Mouse (Mus musculus) cortical plate, adult 2 months (tissue): ENCODE data around the gene Gad1. TPM values are rescaled to one million over a fixed set of nuclear protein-coding genes. Genes with fewer than 3 reads are reported as not detected.
A peak's percentile ranks its signal among the peaks of the same experiment; 100 is the strongest.

ENCODE experiments used
- H3K27ac ChIP-seq: fragments of 200-500 bp; 2 replicates; pipeline ENCODE4 v1.5.1; 2012; ENCODE audit warnings: low read length, control low read depth, inconsistent platforms; ENCODE audit not compliant: insufficient read depth
- H3K4me1 ChIP-seq: fragments of 200-500 bp; 2 replicates; pipeline ENCODE4 v1.6.1; 2011; ENCODE audit warnings: low read length; ENCODE audit not compliant: control insufficient read depth, insufficient read depth
- H3K4me3 ChIP-seq: fragments of 200-500 bp; 2 replicates; pipeline ENCODE4 v1.5.1; 2011; ENCODE audit warnings: mild to moderate bottlenecking, low read length, control low read depth; ENCODE audit not compliant: insufficient read depth
- CTCF ChIP-seq: fragments of 200-500 bp; IDR thresholded peaks from 2 replicates; pipeline ENCODE4 v1.5.1; 2011; ENCODE audit warnings: mild to moderate bottlenecking, control low read depth, low read length; ENCODE audit not compliant: insufficient read depth; ENCODE audit errors: extremely low read depth
- POLR2A ChIP-seq: fragments of 200-500 bp; IDR thresholded peaks from 2 replicates; pipeline ENCODE4 v1.6.1; 2011; ENCODE audit warnings: mild to moderate bottlenecking, low read length, control low read depth; ENCODE audit not compliant: insufficient read depth; ENCODE audit errors: extremely low read depth
- polyA plus RNA-seq: library from polyadenylated mRNA; depleted of rRNA; stranded (reverse); fragments of >200 nt; gene quantifications from 2 replicates; pipeline ENCODE4 v1.2.3, GENCODE M21; 2012

The Gad1 gene
- polyA plus RNA-seq, 1 experiment = 343 TPM

DNA sequence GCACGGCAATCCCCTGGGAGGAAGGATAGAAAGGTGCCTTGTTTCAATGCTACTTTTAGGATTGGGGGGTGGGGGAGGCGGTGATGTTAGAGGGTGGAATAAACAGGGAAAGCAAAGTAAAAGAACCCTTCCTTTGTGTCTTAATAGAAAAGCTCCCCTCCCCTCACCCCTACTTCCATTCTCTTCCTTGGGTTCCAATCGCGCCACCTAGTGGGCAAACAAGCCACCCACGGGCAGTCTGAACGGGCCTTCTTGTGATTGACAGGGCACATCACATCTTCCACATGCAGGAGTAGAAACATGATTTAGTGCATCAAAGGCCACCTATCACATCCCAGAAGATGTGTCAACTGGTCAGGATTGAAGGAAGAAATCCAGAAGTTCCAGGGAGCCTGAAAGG, 67.4 kb downstream of the Gad1 start:
- Histone ChIP-seq H3K27ac (no peak overlapping the region), H3K4me1 (no peaks in the 10 kb centered on the region), H3K4me3 (no peak overlapping the region)
- TF ChIP-seq POLR2A (no peak), CTCF (peak; percentile 64)

DNA sequence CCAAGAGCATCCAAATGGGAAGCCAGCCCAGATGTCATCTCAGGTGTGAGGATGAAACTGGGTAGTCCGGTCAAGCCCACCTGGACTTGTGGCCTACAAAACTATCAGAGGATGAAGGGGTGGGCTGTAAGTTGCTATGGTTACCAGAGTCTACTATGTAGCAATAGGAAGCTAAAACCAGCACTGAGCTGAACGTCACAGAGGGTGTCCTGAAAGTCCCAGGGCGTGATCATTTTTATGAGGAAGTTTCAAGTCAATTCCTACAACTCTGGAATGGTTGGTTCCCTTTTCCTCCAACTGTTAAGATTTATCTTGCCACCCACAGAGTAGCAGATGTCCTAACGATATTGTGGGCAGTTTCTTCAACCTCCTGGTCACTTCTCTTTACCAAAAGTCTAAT, 69.4 kb downstream of the Gad1 start:
- H3K4me3 ChIP-seq = no peak overlapping the region
- H3K4me1 ChIP-seq = no peaks in the 10 kb centered on the region
- TF ChIP-seq POLR2A (no peak), CTCF (no peak)
- no peak overlapping the region for H3K27ac ChIP-seq

DNA sequence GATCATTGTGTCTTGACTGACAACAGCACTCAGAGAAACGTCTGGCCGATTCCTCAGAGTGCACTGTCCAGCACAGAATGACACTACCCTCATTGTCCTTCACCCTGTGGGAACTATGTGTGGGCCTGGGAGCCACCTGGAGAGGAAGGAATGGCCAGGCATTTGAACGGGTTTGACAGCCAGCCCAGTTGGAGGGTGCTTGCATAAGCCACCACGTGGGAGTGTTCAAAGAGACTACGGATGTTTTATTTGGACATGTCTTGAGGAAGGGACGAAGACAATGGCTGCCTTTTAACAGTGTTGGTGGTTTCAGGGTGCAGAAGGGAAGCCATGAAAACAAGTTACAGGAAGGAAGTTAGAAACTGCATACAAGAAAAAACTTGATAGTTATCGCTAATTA, 72.9 kb downstream of the Gad1 start:
- Histone ChIP-seq H3K27ac (no peak overlapping the region), H3K4me3 (no peak overlapping the region), H3K4me1 (no peaks in the 10 kb centered on the region)
- TF ChIP-seq CTCF = no peak
- TF ChIP-seq POLR2A = no peak

DNA sequence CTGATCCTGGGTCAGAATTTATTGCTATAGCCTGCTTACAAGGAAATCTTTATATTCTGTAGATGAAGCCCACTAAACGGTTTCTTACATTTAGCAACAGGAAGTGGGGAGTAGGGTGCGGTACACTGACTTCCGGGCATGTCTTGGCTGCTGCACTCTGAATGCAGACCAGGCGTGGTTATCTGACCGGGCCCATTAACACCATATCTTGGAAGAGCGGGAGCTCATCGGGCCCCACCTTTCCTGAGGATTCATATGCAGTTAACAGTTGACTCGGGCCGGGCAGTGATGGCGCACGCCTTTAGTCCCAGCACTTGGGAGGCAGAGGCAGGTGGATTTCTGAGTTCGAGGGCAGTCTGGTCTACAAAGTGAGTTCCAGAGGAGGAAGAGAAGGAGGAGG, 75.5 kb downstream of the Gad1 start:
- TF ChIP-seq POLR2A (no peak), CTCF (no peak)
- Histone ChIP-seq H3K27ac (no peak overlapping the region), H3K4me1 (no peaks in the 10 kb centered on the region), H3K4me3 (no peak overlapping the region)

- no peak overlapping the region for H3K27ac ChIP-seq
- H3K4me3 ChIP-seq = no peak overlapping the region
- H3K4me1 ChIP-seq = no peaks in the 10 kb centered on the region
- TF ChIP-seq POLR2A (no peak), CTCF (no peak)
Measured at GRCm38 (mm10) chr2:70629339-70629761, 76.5 kb downstream of the Gad1 start.

DNA sequence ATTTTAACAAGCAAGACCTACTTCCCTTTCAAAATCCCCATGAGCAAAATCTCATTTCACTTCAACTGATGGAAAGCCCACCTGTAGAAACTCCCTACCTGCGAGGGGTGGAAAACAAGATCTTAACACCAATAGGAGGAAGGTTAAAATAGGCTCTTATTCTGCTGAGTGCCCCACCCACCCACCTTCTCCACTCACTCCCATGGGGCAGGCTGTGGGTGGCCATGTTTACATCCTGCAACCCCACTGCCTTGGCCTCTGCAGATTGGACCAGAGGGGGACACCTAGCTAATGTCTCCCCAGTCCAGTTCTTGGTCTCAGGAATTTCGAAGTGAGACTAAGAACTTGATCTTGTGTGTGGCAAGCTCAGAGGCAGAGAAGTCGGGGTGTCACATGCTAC, 77.0 kb downstream of the Gad1 start:
- Histone ChIP-seq H3K4me3 (no peak overlapping the region), H3K4me1 (no peaks in the 10 kb centered on the region), H3K27ac (no peak overlapping the region)
- no peak for TF ChIP-seq CTCF
- no peak for TF ChIP-seq POLR2A

- Histone ChIP-seq H3K4me1 (no peaks in the 10 kb centered on the region), H3K27ac (no peak overlapping the region), H3K4me3 (no peak overlapping the region)
- TF ChIP-seq CTCF = no peak
- no peak for TF ChIP-seq POLR2A
Measured at GRCm38 (mm10) chr2:70631321-70631720, 78.4 kb downstream of the Gad1 start.

DNA sequence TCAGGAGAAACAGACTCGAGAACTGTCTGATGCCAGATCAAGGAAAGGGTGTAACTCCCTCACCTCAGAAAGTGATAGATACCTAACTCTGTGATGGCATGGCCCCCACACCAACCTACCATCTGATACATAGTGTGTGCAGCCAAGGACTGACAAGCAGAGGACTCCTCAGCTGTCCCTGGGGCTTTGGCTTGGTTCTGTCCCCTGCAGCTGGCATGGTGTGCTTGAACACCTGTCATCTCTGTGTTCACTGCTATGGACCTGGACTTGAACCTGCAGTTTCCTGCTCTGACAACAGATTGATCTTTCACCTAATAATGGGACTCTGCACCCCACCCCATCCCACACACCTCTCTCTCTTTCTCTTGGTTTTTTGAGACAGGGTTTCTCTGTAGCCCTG, 79.5 kb downstream of the Gad1 start:
- TF ChIP-seq CTCF (no peak), POLR2A (no peak)
- H3K27ac ChIP-seq = no peak overlapping the region
- H3K4me3 ChIP-seq = no peak overlapping the region
- no peaks in the 10 kb centered on the region for H3K4me1 ChIP-seq

- H3K4me3 ChIP-seq = no peak overlapping the region
- no peaks in the 10 kb centered on the region for H3K4me1 ChIP-seq
- no peak overlapping the region for H3K27ac ChIP-seq
- TF ChIP-seq CTCF = no peak
- TF ChIP-seq POLR2A = no peak
Measured at GRCm38 (mm10) chr2:70634028-70634690, 81.3 kb downstream of the Gad1 start.

DNA sequence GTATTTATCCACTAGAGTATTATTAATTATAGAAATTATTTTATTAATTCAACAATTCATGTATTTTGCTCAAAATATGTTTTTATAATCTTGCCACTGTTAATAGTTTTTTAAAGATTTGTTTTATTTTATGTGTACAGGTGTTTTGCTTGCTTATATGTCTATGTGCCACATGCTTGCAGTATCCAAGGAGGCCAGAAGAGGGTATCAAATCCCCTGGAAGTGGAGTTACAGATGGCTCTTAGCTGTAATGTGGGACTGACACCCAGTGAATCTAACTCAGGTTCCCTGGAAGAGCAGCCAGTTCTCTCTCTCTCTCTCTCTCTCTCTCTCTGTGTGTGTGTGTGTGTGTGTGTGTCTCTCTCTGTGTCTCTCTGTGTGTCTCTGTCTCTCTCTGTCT, 88.1 kb downstream of the Gad1 start:
- no peak overlapping the region for H3K4me3 ChIP-seq
- no peak for TF ChIP-seq POLR2A
- no peak for TF ChIP-seq CTCF

More for the DNA sequence above, 88.1 kb downstream of the Gad1 start:
- H3K4me1 ChIP-seq = no peaks in the 10 kb centered on the region
- no peak overlapping the region for H3K27ac ChIP-seq
